Mouse (Mus musculus) heart, postnatal 25 days (tissue): Measurements from ENCODE around the gene Tmem163. TPM values are rescaled to one million over a fixed set of nuclear protein-coding genes. Genes with fewer than 3 reads are reported as not detected.

Experiments
- DNase-seq: peaks from one replicate; pipeline ENCODE4 v3.0.0; 2022; ENCODE audit warnings: low spot score
- intact Hi-C: fragments of 180-260 bp; cut with DNase I; formaldehyde crosslinking; loops from one replicate; pipeline ENCODE4 v1.15.1; 2025
- total RNA-seq, 2 experiments: library from RNA; stranded (reverse); gene quantifications; 2 replicates each; pipeline ENCODE4 v1.2.3; 2021

Tmem163 gene
- total RNA-seq, 2 experiments from 2014 or later = 8.3 to 12.1 TPM

DNA sequence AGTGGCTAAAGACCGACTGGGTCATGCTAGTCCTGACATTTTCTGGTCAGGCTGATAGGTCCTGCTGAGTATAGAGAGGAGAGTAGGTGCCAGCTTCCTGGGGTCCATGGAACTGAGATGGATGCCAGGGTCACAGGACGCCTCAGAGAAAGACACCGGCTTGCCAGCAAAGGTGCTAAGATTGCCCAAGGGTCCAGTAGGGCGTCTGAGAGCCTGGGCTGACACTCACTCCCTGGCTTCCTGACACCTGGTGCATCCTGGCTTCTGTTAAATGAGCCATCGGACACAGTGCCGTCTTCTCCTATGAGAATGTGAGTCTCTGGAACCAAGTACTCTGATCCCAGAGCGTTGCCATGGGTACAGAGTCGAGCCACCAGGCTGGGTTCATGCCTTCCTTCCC, 170.4 kb downstream of the Tmem163 start:
- intact Hi-C loops = no loop called here
- DNase-seq = no peak

DNA sequence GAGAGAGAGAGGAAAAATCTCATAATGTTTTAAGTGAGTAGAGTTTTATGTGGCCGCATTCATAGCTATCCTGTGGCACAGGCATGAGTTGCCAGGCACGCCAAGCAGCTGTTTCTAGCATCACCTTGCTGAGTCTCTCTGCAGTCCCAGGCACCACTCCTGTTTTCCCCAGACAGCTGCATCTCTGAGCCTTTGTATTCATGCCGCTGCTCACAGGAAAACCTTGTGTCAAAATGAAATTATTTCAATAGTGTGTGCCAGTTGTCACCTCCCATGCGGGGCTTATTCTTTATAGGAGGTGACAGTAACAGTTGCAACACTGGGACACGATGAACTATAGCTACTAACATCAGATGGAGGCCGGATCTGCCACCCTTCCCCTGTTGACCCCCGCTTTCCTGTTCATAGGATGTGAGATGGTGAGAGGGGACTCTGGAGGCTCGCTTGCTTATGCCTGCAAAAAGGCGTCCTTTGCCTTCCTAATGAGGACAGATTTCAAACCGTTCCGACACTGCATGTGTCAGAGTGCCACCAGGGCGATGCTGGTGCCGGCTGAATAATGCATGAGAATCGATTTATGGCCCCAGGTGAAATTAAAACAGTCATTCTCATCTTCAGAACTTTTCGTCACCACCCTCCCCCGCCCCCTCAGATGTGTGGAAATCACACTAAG, 171.1 kb downstream of the Tmem163 start:
- DNase-seq = no peak
- intact Hi-C loops = no loop called here

- DNase-seq = no peak
- intact Hi-C loops = no loop called here
These were observed 172.2 kb downstream of the Tmem163 start for GRCm38 (mm10) chr1:127507042-127507650.

GRCm38 (mm10) chr1:127500701-127501100, 178.6 kb downstream of the Tmem163 start:
- DNase-seq = no peak
- intact Hi-C loops = loop anchor here (1.0 to 2.0 kb wide), 2 partner anchors 180 to 265 kb away; no protein-coding TSS in a partner anchor

DNA sequence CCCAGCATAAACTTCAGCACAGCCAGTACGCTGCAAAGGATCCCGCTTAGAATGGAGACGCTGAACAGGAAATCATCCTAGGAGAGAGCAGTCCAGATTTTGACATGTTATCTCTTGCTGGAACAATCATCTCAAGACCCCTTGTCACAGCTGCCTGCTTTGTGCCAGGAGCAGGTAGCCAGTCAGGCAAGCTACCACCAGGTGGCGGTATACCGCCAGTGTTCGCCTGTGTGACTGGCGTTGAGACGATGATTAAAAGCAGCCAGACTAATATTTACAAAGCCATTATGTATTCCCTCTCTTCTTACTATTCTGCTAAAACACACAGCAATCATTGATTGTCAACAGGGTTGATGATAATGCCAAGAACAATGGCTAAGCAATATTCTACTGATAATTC, 179.1 kb downstream of the Tmem163 start:
- DNase-seq = peak; percentile 9
- intact Hi-C loops = loop anchor here (1.0 to 2.0 kb wide), 2 partner anchors 181 to 265 kb away; no protein-coding TSS in a partner anchor

GRCm38 (mm10) chr1:127498746-127499145, 180.6 kb downstream of the Tmem163 start:
- intact Hi-C loops = loop anchor here (5.0 kb wide), 2 partner anchors 199 to 329 kb away; no protein-coding TSS in a partner anchor
- DNase-seq = no peak

GRCm38 (mm10) chr1:127496737-127497543, 182.4 kb downstream of the Tmem163 start:
- intact Hi-C loops = loop anchor here (5.0 kb wide), 2 partner anchors 200 to 330 kb away; no protein-coding TSS in a partner anchor

GRCm38 (mm10) chr1:127487161-127487560, 192.2 kb downstream of the Tmem163 start:
- intact Hi-C loops = no loop called here

More at GRCm38 (mm10) chr1:127496737-127497543, 182.4 kb downstream of the Tmem163 start:
- DNase-seq = no peak

GRCm38 (mm10) chr1:127484826-127485225, 194.5 kb downstream of the Tmem163 start:
- intact Hi-C loops = loop anchor here (2.0 kb wide), 1 partner anchor 468 kb away; no protein-coding TSS in a partner anchor
- DNase-seq = no peak

More at GRCm38 (mm10) chr1:127487161-127487560, 192.2 kb downstream of the Tmem163 start:
- no peak for DNase-seq

DNA sequence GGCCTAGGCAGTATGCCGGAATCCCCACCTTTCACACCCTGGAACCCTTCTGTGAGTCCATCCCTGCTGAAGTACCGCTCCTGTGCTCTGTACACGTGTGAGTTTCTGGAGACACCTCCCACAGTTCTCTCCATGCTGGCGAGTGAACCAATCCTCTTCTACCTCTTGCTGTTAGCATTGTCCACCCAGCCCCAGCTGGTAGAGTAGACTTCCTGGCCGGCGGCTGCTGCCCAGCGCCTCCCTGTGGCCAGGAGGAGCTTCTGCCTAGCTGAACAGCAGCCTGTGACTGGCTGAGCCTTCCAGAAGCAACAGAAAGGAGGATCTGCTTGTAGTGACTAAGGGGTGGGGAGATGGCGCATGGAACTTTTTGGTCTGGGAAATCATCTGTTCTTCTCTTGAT, 195.2 kb downstream of the Tmem163 start:
- intact Hi-C loops = loop anchor here (2.0 kb wide), 1 partner anchor 467 kb away; no protein-coding TSS in a partner anchor
- no peak for DNase-seq

DNA sequence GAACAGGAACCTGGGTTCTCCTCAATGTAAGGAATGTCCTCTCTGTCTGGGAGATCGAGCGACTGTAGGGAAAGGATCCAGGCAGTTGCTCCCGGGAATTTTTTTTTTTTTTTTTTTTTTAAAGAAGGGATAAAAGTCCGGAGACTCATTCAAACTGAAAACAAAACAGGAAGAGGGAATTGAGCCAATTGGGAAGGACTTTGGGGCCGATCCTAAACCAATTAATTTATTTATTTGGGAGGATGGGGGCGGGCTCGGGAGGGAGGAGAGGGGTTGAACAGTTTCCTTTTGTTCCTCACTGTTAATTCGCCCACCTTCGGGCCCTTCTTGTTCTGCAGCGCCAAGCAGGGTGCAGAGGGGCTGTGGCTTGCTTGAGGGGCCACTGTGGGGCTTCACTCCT, 196.4 kb downstream of the Tmem163 start:
- intact Hi-C loops = no loop called here
- no peak for DNase-seq

GRCm38 (mm10) chr1:127475756-127476155, 203.6 kb downstream of the Tmem163 start:
- no peak for DNase-seq
- intact Hi-C loops = no loop called here

- intact Hi-C loops = no loop called here
- no peak for DNase-seq
These were observed 209.2 kb downstream of the Tmem163 start for GRCm38 (mm10) chr1:127470175-127470574.

- no peak for DNase-seq
- intact Hi-C loops = no loop called here
These were observed 212.1 kb downstream of the Tmem163 start for GRCm38 (mm10) chr1:127467238-127467637.

GRCm38 (mm10) chr1:127465292-127465691, 214.1 kb downstream of the Tmem163 start:
- intact Hi-C loops = no loop called here
- no peak for DNase-seq

GRCm38 (mm10) chr1:127464041-127464440, 215.3 kb downstream of the Tmem163 start:
- intact Hi-C loops = no loop called here

GRCm38 (mm10) chr1:127461017-127461416, 218.3 kb downstream of the Tmem163 start:
- intact Hi-C loops = no loop called here
- no peak for DNase-seq

More at GRCm38 (mm10) chr1:127464041-127464440, 215.3 kb downstream of the Tmem163 start:
- DNase-seq = no peak

GRCm38 (mm10) chr1:127459576-127459975, 219.8 kb downstream of the Tmem163 start:
- intact Hi-C loops = loop anchor here (1.0 to 5.0 kb wide), 3 partner anchors 42 to 447 kb away; no protein-coding TSS in a partner anchor
- no peak for DNase-seq

- no peak for DNase-seq
- intact Hi-C loops = loop anchor here (1.0 to 5.0 kb wide), 3 partner anchors 42 to 447 kb away; no protein-coding TSS in a partner anchor
These were observed 220.3 kb downstream of the Tmem163 start for GRCm38 (mm10) chr1:127459015-127459451.

DNA sequence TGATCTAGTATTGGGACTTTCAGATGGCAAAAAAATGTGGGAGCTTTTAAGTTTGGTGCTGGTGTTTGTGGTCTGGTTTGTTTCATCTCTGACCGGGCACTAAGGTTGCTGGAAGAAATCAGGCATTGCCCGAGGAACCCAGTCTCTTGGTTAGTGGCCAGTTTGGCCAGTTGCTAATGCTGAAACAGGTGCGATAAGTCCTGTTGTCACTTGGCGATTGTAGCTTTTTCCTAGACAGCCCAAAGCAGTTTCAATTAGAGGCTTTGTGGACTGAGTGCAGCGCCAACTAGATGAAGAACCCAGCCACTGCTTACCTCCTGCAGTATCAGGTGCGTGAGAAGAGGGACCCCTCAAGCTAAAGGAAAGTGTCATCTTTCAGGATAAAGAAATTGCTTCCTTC, 226.0 kb downstream of the Tmem163 start:
- DNase-seq = no peak
- intact Hi-C loops = no loop called here
